12 mouse cellular contexts compared by ENCODE assay signal in the genomic region with DNA sequence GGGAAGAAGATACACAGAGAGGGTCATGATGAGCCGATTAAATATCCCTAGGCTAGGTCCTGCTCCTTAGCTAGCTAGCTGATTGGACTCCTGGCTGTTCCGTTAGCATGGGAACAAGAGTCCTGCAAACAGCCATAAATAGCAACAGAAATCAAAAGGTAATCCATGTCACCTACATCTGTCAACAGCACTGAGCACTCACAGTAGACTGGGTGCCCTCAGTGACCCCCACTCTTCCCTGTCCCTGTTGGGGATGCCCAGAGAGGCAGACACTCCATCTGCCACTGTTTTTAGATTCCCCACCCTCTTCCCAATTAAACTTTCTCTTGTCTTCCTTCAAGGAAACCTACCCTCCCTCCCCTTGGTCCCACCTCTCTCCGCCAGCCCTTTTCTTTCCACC.
"Had no signal": no experiment of that assay in that cellular context is flagged by ENCODE, and none has a peak within 500 bp of the region (broad histone marks: within the 10 kb centered on the region; RNA-seq: fewer than 3 reads in every experiment).

No protein-coding gene starts in this region.

- H3K27ac ChIP-seq: limb, embryonic 15.5 days; liver, embryonic 12.5 days; neural tube, embryonic 13.5 days had no signal

- DNase-seq: kidney, postnatal 10 days; lung, embryonic 14.5 days; lung, postnatal 10 days; lung, postnatal 4 days; right cerebral cortex, adult 18-20 months; right cerebral cortex, postnatal 25 days; thymus, postnatal 14 days had no signal

- H3K9me3 ChIP-seq: limb, embryonic 15.5 days; liver, embryonic 12.5 days; neural tube, embryonic 13.5 days had no signal

- H3K9ac ChIP-seq: limb, embryonic 15.5 days; liver, embryonic 12.5 days; lung, embryonic 14.5 days; neural tube, embryonic 13.5 days had no signal

- H3K4me2 ChIP-seq: limb, embryonic 15.5 days; liver, embryonic 12.5 days; lung, embryonic 14.5 days; midbrain, embryonic 11.5 days; neural tube, embryonic 13.5 days had no signal

- ATAC-seq: liver, embryonic 12.5 days; midbrain, embryonic 16.5 days had no signal

- H3K4me3 ChIP-seq: limb, embryonic 15.5 days; liver, embryonic 12.5 days; neural tube, embryonic 13.5 days had no signal

- H3K36me3 ChIP-seq: limb, embryonic 15.5 days; liver, embryonic 12.5 days; neural tube, embryonic 13.5 days had no signal
